Mouse (Mus musculus): Measurements from ENCODE around the gene Guk1. TPM values are rescaled to one million over a fixed set of nuclear protein-coding genes. Genes with fewer than 3 reads are reported as not detected.
A peak's percentile ranks its signal among the peaks of the same experiment; 100 is the strongest.

Guk1 gene
- total RNA-seq, 2 experiments from 2014 or later, result 63.3 to 67.9 TPM

- no peak for DNase-seq
Measured at GRCm38 (mm10) chr11:59210020-59210419, 18.0 kb upstream of the Guk1 start.

- no peak for DNase-seq
Measured at GRCm38 (mm10) chr11:59209580-59209979, 17.6 kb upstream of the Guk1 start.

- DNase-seq, result peak; percentile 79
Measured at GRCm38 (mm10) chr11:59209003-59209441, 17.0 kb upstream of the Guk1 start.

GRCm38 (mm10) chr11:59208153-59208831 lies 16.3 kb upstream of the Guk1 start, which contains the start of gene 2310033P09Rik:
Gene 2310033P09Rik, plus strand, starts transcription at chr11:59208321.
- peak; percentile 94 for DNase-seq

DNA sequence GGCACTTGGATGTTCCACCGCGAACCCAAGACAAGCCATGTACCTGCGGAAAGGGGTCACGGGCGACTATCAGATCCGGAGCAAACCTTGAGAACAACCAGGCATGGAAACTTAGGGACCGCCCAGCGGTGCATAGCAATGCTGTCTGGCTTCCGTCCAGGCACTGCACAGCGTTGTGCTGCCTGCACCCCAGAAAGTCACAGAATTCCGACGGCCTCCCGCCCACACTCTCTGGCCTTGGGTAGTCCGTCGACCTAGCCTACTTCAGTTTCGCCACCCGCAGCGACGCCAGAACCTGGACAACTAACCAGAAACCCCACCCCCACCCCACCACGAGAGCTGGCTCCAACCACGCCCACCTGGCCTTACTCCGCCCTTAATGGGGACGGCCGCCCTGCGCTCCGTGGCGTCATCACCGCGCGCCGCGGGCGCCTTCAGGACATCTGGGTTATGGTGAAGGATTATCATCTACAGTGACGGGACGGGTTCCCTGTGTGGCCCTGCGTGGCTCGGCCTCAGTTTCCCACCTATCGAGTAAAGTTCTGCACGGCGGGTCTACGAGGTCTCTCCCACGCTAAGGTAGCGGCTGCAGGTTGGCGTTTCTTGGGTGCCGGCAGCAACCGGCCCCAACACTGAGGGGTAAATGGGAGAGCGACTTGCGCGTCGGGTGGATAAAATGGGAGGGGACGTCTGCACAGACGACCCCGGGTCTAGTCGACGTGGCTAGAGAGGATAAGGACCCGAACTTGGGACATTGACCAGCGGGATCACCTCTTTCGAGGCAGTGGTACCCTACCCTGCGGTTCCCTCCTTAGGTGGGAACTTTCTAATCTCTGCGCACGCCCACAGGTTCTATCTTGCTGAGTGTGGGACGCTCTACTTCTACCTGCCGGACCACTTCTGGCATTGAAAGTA lies 10.3 kb upstream of the Guk1 start, which contains the start of gene Mrpl55:
TSS of gene Mrpl55 (plus strand) at position 406 of the 915 bp plus-strand sequence.
- DNase-seq, result peak; percentile 96

DNA sequence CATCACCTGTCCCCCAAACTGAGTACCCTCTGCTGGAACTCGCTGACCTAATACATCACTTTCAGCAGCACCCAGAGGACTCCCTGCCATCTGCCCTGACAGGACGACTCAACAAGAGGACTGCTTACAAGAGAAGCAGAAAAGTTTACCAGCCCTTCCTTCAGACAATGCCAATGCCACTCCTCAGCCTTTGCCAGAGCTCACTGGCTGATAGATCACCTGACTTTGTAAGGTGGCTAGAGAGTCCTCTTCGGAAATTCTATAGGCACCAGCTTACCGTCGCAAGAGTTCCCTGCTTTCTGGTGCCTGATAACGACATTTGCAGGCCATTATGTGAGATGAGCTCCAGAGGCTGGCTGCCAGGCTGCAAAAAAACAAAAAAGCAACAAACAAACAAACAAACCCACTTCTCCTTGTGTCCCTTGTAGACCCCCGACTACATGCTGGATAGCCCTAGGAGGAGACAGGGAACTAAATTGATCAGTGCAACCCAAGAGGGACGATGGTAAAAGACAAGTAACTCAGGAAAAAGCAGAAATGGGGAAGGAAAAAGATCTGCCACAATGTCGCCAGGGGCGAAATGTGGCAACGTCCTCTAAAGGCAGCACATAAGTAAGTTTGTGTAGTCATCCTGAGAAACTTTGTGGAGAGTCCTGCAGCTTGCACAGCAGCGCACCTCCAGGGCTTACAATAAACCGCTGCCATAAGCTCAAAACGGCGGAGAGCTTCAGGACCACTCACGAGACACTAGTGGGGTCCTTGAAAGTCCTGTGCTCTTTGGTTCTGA lies 9.4 kb upstream of the Guk1 start:
- no peak for DNase-seq

DNA sequence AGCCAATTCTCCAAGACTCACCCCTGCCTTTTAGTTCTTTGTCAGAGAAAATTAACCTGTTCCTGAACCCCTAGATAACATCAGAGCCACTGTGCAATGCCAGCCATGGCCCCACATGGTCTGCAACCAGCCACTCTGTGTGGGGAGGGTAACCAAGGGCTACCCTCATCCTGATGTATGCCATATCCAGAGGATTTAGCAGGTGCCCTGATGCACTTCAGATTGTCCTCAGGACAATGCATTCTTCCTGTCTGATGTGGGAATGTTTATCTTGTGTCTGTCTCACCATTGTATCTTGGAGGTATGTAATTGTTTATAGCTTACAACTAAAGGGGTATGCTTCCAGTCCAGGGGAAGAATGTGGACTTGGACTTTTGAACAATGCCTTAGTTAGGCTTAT lies 4.2 kb upstream of the Guk1 start:
- no peak for DNase-seq

DNA sequence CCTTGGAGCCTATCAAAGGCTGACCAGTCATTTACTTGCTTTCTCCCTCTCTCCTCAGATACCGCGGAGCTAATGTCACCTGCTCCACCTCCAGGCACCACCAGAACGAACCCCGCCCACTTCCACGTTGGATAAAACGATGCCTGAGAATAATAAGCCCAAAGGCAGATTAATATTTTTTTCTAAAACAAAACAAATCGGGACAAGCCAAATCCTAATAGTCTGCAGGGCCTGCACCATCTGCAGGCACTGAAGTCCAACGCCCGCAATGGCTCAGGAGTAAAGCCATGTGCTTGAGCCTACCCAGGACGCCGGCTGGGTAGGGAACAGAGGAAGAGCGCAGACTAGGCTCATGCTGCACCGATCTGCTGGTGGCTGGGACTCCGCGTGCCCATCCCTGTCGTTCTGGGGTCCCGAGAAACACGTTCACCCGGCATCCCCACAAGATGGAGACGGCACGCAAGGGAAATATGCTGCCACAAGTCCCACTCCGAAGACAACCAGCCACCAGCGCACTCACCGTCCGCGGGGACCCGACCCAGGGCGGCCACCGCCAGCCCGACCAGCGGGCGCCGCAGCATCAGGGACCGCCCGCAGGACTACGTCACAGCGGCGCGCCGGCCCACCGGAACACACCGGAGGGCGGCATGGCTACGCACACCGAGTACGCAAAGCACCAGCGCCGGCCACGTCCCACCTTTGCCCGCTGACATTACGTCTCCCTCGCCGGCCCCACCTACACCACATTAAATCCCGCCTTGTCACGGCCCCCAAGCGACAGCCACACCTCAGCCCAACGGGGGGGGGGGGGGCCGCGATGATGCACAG lies 567 bp downstream of the Guk1 start:
- DNase-seq, result peak; percentile 91

DNA sequence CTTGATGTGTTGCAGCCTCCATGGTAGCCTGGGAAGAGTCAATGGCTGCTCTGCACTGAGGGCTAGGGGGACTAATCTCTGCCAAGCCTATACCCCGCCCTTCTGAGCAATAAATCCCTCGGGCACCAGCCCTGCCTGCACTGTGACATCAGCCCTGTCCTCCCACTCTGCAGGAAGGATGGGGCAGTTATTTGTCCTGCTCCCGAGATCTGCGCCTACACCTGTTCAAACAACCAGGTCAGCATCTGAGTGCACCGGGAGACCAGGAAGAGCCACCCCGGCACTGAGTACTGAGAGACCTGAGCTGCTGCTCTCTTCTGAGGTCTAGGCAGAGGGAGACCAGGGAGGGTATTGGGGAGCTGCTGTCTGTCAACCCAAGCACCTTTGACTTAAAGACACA lies 4.3 kb downstream of the Guk1 start:
- no peak for DNase-seq

GRCm38 (mm10) chr11:59185490-59185889 lies 6.5 kb downstream of the Guk1 start:
- no peak for DNase-seq

DNA sequence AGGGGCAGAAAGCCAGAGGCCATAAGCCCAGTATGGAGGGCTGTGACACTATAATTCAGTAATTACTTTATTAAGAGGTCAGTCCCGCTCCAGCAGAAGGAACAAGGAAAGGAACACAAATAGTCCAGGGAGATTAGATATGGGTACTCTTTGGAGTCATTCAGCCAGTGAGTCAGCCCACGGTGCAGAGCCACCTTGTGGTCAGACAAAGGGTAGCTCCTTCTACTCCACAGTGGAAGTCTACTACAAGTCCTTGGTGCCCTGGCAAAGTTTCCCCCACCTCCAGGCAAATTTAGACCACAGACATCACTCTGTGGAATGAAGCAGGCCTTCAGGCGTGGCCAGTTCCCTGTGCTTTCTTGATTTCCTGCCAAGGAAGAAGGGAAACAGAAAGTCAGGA lies 8.2 kb downstream of the Guk1 start:
- DNase-seq, result peak; percentile 79

DNA sequence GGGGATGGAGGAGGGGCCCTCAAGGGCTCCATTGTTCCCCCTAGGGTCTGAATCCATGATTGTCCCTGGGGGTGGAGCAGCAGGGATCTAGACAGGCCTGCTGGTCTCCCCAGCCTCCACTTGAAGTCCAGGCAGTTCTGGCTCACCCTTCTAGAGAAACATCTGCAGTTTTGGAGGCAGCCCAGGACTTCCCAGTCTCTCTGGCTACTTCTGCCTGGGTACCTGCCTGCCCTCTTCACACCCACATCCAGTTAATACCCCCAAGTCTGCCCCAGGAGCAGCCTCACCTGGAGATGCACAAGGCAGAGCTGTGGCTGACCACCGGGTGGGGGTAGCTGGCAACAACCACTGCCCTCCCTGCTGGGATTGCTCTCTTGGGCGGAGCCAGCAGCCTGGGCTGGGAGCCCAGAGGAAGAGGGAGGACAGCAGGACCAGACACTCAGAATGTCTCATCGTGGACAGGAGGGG lies 9.1 kb downstream of the Guk1 start, which contains the start of gene Gjc2:
TSS of gene Gjc2 (minus strand) at position 350 of the 468 bp plus-strand sequence.
- peak; percentile 72 for DNase-seq

DNA sequence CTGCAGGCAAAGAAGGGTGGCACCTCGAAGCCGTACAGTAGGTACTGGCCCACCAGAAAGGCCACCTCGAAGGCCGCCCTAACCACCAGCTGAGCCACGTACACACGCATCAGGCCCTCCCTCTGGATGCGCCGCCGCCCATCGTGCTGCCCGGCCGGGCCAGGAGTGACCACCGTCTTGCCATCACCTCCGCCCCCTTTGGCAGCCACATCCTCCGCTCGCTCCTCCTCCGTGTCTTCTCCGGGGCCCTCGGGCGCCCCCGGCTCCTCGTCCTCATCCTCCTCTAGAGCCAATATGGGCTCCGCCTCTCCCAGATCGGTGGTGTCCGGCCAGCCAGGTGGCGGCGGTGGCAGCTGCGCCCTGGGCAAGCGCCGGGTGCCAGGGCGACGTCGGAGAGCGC lies 15.1 kb downstream of the Guk1 start:
- DNase-seq, result no peak

DNA sequence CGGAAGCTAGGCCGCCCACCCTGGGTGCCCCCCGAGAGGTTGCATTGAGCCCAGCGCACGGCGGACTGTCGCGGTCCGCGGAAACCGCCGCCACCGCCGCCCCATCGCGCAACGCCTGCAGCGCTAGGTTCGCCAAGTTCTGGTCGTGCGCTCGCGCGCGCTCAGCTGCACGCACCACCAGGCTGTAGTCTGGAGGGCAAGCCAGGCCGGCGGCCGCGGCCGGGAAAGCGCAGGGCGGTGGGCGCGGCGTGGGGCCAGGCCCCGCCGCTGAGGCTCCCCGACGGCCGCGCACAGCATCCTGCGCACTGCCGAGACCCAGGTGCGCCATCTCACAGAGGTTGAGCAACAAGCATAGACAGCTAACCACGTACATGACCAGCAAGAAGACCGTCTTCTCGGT lies 15.5 kb downstream of the Guk1 start:
- peak; percentile 38 for DNase-seq

DNA sequence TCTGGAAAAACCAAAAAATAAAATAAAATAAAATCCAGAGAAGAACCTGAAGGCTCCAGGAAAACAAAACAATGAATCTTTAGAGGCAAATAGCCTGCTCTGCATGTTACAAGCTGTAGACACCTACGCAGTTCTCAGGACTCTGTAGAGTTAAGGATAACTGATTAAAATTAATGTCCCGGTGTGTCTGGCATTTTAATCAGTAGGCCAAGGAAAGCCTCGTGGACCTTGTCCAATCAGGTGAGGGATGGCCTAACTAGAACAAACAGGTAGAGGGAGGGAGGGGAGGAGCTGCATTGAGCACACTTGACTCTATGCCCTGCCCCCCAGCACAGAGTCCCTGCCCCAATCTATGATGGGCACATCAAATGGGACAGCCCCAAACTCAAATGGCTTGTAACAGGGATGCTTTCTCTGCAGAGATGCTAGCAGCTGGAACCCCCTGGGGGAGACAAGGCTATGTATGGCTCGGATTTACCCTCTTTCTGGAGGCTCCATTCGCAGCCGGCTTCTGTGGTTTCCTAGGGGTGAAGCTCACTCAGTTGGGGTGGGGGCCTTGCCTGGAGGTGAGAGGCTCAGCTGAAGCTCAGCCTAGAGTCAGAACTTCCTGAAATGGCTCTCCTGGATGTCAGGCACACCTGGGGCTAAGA lies 17.7 kb downstream of the Guk1 start:
- DNase-seq, result no peak

DNA sequence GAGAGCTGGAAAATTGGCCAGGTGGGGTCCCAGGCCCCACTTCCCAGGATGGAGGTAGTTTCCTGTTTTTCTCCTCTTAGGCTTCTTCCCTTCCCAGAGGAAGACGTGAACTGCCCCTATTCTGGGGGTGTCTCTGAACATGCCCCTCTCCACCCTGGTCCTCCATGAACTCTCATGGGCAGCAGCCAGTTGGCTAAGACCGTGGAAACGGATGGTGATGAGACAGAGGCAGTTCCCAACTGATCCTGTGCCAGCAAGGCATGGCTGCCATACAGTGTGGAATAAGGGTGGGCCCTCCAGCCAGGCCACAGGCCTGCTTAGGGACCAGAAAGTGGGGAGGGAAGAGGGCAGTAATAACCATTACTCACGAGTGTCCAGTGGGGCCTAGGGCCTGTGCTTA lies 21.5 kb downstream of the Guk1 start:
- no peak for DNase-seq

DNA sequence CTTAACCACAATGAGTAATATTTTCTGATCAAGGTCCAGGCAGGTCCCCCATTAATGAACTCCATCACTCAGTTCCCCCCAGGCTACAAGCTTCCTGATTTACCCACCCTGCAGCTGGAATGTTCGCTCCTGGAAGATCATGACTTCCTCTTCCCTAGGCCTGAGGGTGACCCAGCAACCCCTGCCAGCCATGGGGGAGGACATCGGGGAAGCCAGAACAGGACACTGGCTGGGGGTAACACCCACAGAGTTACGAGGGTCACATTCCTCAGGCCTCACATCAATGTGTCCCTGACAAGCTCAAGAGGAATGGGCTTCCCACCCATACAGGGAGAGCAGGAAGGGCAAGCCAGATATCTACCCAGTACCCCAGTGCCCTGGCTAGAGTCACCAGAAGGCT lies 22.2 kb downstream of the Guk1 start:
- DNase-seq, result no peak

- DNase-seq, result no peak
Measured at GRCm38 (mm10) chr11:59165616-59166241, 26.3 kb downstream of the Guk1 start.

GRCm38 (mm10) chr11:59164384-59164783 lies 27.6 kb downstream of the Guk1 start:
- no peak for DNase-seq

Measured in heart, postnatal 4 days (tissue).